Mouse (Mus musculus): ENCODE results near the gene Ntm. TPM values are rescaled to one million over a fixed set of nuclear protein-coding genes. Genes with fewer than 3 reads are reported as not detected.

The Ntm gene
- polyA plus RNA-seq, 1 experiment from 2014 or later = 267 TPM

- Histone ChIP-seq H3K27ac (ENCODE audit: low read length) (0 out of 2 replicates have a peak overlapping the region, but pooled peaks have one; percentile 10), H3K9ac (ENCODE audit: low read depth, low read length) (no peak overlapping the region), H3K36me3 (ENCODE audit: control insufficient read depth, insufficient read depth, low read length) (no peaks in the 10 kb centered on the region), H3K4me2 (ENCODE audit: low read length) (no peak overlapping the region), H3K9me3 (replicated peaks; ENCODE audit: control insufficient read depth, low read length, poor library complexity, severe bottlenecking) (no peaks in the 10 kb centered on the region), H3K27me3 (ENCODE audit: control insufficient read depth, insufficient read depth, low read depth, low read length) (no peaks in the 10 kb centered on the region), H3K4me3 (ENCODE audit: low read depth, low read length) (no peak overlapping the region), H3K4me1 (ENCODE audit: control insufficient read depth, insufficient read depth, low read length) (peaks cover 5% of the 10 kb centered on the region; the same call in 1 of the 2 replicates)
- no peak for ATAC-seq
- 22% methylated on average over 7 of the region's 7 CpGs for WGBS
These were observed 534.6 kb downstream of the Ntm start for GRCm38 (mm10) chr9:29428322-29428721.

GRCm38 (mm10) chr9:29426261-29426660 lies 536.7 kb downstream of the Ntm start:
- Histone ChIP-seq H3K27me3 (ENCODE audit: control insufficient read depth, insufficient read depth, low read depth, low read length) (no peaks in the 10 kb centered on the region), H3K9ac (ENCODE audit: low read depth, low read length) (no peak overlapping the region), H3K9me3 (replicated peaks; ENCODE audit: control insufficient read depth, low read length, poor library complexity, severe bottlenecking) (no peaks in the 10 kb centered on the region), H3K4me3 (ENCODE audit: low read depth, low read length) (no peak overlapping the region), H3K4me2 (ENCODE audit: low read length) (no peak overlapping the region), H3K27ac (ENCODE audit: low read length) (no peak overlapping the region), H3K36me3 (ENCODE audit: control insufficient read depth, insufficient read depth, low read length) (no peaks in the 10 kb centered on the region), H3K4me1 (ENCODE audit: control insufficient read depth, insufficient read depth, low read length) (peaks cover 5% of the 10 kb centered on the region; the same call in 1 of the 2 replicates)
- ATAC-seq = no peak
- WGBS = 94% methylated on average over 2 of the region's 2 CpGs

- Histone ChIP-seq H3K27ac (ENCODE audit: low read length) (no peak overlapping the region), H3K9ac (ENCODE audit: low read depth, low read length) (no peak overlapping the region), H3K9me3 (replicated peaks; ENCODE audit: control insufficient read depth, low read length, poor library complexity, severe bottlenecking) (no peaks in the 10 kb centered on the region), H3K4me2 (ENCODE audit: low read length) (no peak overlapping the region), H3K36me3 (ENCODE audit: control insufficient read depth, insufficient read depth, low read length) (no peaks in the 10 kb centered on the region), H3K27me3 (ENCODE audit: control insufficient read depth, insufficient read depth, low read depth, low read length) (no peaks in the 10 kb centered on the region), H3K4me3 (ENCODE audit: low read depth, low read length) (no peak overlapping the region), H3K4me1 (ENCODE audit: control insufficient read depth, insufficient read depth, low read length) (peaks cover 19% of the 10 kb centered on the region)
- WGBS = 54% methylated on average over 2 of the region's 2 CpGs
- ATAC-seq = no peak
These were observed 547.4 kb downstream of the Ntm start for GRCm38 (mm10) chr9:29415578-29415977.

- no peaks in the 10 kb centered on the region for H3K27me3 ChIP-seq (ENCODE audit: control insufficient read depth, insufficient read depth, low read depth, low read length)
- H3K9ac ChIP-seq (ENCODE audit: low read depth, low read length) = 0 out of 2 replicates have a peak overlapping the region, but pooled peaks have one; percentile 15
- peaks cover 27% of the 10 kb centered on the region for H3K4me1 ChIP-seq (ENCODE audit: control insufficient read depth, insufficient read depth, low read length)
- no peaks in the 10 kb centered on the region for H3K36me3 ChIP-seq (ENCODE audit: control insufficient read depth, insufficient read depth, low read length)
- H3K4me2 ChIP-seq (ENCODE audit: low read length) = peak overlapping the region; percentile 84
- H3K27ac ChIP-seq (ENCODE audit: low read length) = peak overlapping the region; percentile 89
- H3K9me3 ChIP-seq (replicated peaks; ENCODE audit: control insufficient read depth, low read length, poor library complexity, severe bottlenecking) = no peaks in the 10 kb centered on the region
- H3K4me3 ChIP-seq (ENCODE audit: low read depth, low read length) = peak overlapping the region; percentile 47; the same call in 1 of the 2 replicates
- no peak for ATAC-seq
- 72% methylated on average over 4 of the region's 4 CpGs for whole genome bisulfite sequencing
These were observed 549.8 kb downstream of the Ntm start for GRCm38 (mm10) chr9:29413126-29413525.

- under 1% methylated on average over 50 of the region's 61 CpGs for WGBS
- Histone ChIP-seq H3K9ac (ENCODE audit: low read depth, low read length) (peak overlapping the region; percentile 68), H3K4me1 (ENCODE audit: control insufficient read depth, insufficient read depth, low read length) (peaks cover 27% of the 10 kb centered on the region), H3K4me2 (ENCODE audit: low read length) (peak overlapping the region; percentile 84), H3K27ac (ENCODE audit: low read length) (peak overlapping the region; percentile 89), H3K4me3 (ENCODE audit: low read depth, low read length) (peak overlapping the region; percentile 47), H3K9me3 (replicated peaks; ENCODE audit: control insufficient read depth, low read length, poor library complexity, severe bottlenecking) (no peaks in the 10 kb centered on the region), H3K36me3 (ENCODE audit: control insufficient read depth, insufficient read depth, low read length) (no peaks in the 10 kb centered on the region), H3K27me3 (ENCODE audit: control insufficient read depth, insufficient read depth, low read depth, low read length) (no peaks in the 10 kb centered on the region)
- ATAC-seq = peak; percentile 85
These were observed 550.7 kb downstream of the Ntm start for GRCm38 (mm10) chr9:29412181-29412771.

GRCm38 (mm10) chr9:29411408-29412180 lies 551.3 kb downstream of the Ntm start:
- H3K9ac ChIP-seq (ENCODE audit: low read depth, low read length) = peak overlapping the region; percentile 68
- no peaks in the 10 kb centered on the region for H3K9me3 ChIP-seq (replicated peaks; ENCODE audit: control insufficient read depth, low read length, poor library complexity, severe bottlenecking)
- peak; percentile 46 for ATAC-seq
- peak overlapping the region; percentile 47 for H3K4me3 ChIP-seq (ENCODE audit: low read depth, low read length)
- no peaks in the 10 kb centered on the region for H3K27me3 ChIP-seq (ENCODE audit: control insufficient read depth, insufficient read depth, low read depth, low read length)
- H3K36me3 ChIP-seq (ENCODE audit: control insufficient read depth, insufficient read depth, low read length) = no peaks in the 10 kb centered on the region
- WGBS = under 1% methylated on average over 40 of the region's 40 CpGs
- H3K4me1 ChIP-seq (ENCODE audit: control insufficient read depth, insufficient read depth, low read length) = peaks cover 27% of the 10 kb centered on the region
- H3K27ac ChIP-seq (ENCODE audit: low read length) = peak overlapping the region; percentile 89
- H3K4me2 ChIP-seq (ENCODE audit: low read length) = peak overlapping the region; percentile 84

- WGBS = 42% methylated on average over 10 of the region's 10 CpGs
- H3K27ac ChIP-seq (ENCODE audit: low read length) = peak overlapping the region; percentile 89
These were observed 552.1 kb downstream of the Ntm start for GRCm38 (mm10) chr9:29410728-29411407.

GRCm38 (mm10) chr9:29410284-29410683 lies 552.7 kb downstream of the Ntm start:
- peak overlapping the region; percentile 68; the same call in 1 of the 2 replicates for H3K9ac ChIP-seq (ENCODE audit: low read depth, low read length)

More at GRCm38 (mm10) chr9:29410728-29411407, 552.1 kb downstream of the Ntm start:
- H3K4me3 ChIP-seq (ENCODE audit: low read depth, low read length) = peak overlapping the region; percentile 47
- H3K27me3 ChIP-seq (ENCODE audit: control insufficient read depth, insufficient read depth, low read depth, low read length) = no peaks in the 10 kb centered on the region
- no peaks in the 10 kb centered on the region for H3K36me3 ChIP-seq (ENCODE audit: control insufficient read depth, insufficient read depth, low read length)
- H3K4me1 ChIP-seq (ENCODE audit: control insufficient read depth, insufficient read depth, low read length) = peaks cover 24% of the 10 kb centered on the region
- peak overlapping the region; percentile 84 for H3K4me2 ChIP-seq (ENCODE audit: low read length)
- ATAC-seq = no peak
- H3K9ac ChIP-seq (ENCODE audit: low read depth, low read length) = peak overlapping the region; percentile 68
- no peaks in the 10 kb centered on the region for H3K9me3 ChIP-seq (replicated peaks; ENCODE audit: control insufficient read depth, low read length, poor library complexity, severe bottlenecking)

More at GRCm38 (mm10) chr9:29410284-29410683, 552.7 kb downstream of the Ntm start:
- H3K27ac ChIP-seq (ENCODE audit: low read length) = no peak overlapping the region
- no peak for ATAC-seq
- no peaks in the 10 kb centered on the region for H3K9me3 ChIP-seq (replicated peaks; ENCODE audit: control insufficient read depth, low read length, poor library complexity, severe bottlenecking)
- H3K4me3 ChIP-seq (ENCODE audit: low read depth, low read length) = peak overlapping the region; percentile 47
- H3K4me1 ChIP-seq (ENCODE audit: control insufficient read depth, insufficient read depth, low read length) = peaks cover 23% of the 10 kb centered on the region
- H3K36me3 ChIP-seq (ENCODE audit: control insufficient read depth, insufficient read depth, low read length) = no peaks in the 10 kb centered on the region
- peak overlapping the region; percentile 84 for H3K4me2 ChIP-seq (ENCODE audit: low read length)
- no peaks in the 10 kb centered on the region for H3K27me3 ChIP-seq (ENCODE audit: control insufficient read depth, insufficient read depth, low read depth, low read length)
- 81% methylated on average over 6 of the region's 6 CpGs for whole genome bisulfite sequencing
